Mouse (Mus musculus) embryonic facial prominence, embryonic 12.5 days (tissue): ENCODE measurements around the gene Inca1. TPM values are rescaled to one million over a fixed set of nuclear protein-coding genes. Genes with fewer than 3 reads are reported as not detected.

Experiments used
- microRNA-seq: library from miRNA; unstranded; fragments of <30 nt; microRNA quantifications from one replicate; pipeline ENCODE4, GENCODE M21; 2017
- polyA plus RNA-seq: library from polyadenylated mRNA; unstranded; fragments of >200 nt; fragmentation: Nextera tagmentation; extraction: Ambion mirVana; gene quantifications from 2 replicates; pipeline ENCODE4 v1.2.1, GENCODE M21; 2016

Inca1 gene
- polyA plus RNA-seq, 1 experiment from 2014 or later: 1.6 TPM

Small RNA genes within 50 kb of the gene (microRNA-seq; reads per million reads assigned to microRNA genes)
- gene Mir6925: not detected

Other genes starting within 250 kb of the Inca1 start
- 41.4 and 44.5 TPM in 2 replicates for gene Med11, start 248.2 kb downstream of the Inca1 start, polyA plus RNA-seq
- 0.27 and 0.46 TPM in 2 replicates for gene Zmynd15, start 240.7 kb downstream of the Inca1 start, polyA plus RNA-seq
- 1.4 and 2.2 TPM in 2 replicates for gene Cxcl16, start 240.2 kb downstream of the Inca1 start, polyA plus RNA-seq
- gene Tm4sf5, start 194.9 kb downstream of the Inca1 start, polyA plus RNA-seq: 0.32 TPM in 1 of 2 replicates, not detected in the other
- 0.26 and 0.48 TPM in 2 replicates for gene Vmo1, start 185.5 kb downstream of the Inca1 start, polyA plus RNA-seq
- 0.50 and 0.77 TPM in 2 replicates for gene Gltpd2, start 181.0 kb downstream of the Inca1 start, polyA plus RNA-seq
- 784 and 848 TPM in 2 replicates for gene Psmb6, start 174.8 kb downstream of the Inca1 start, polyA plus RNA-seq
- gene Gm40193, start 167.2 kb downstream of the Inca1 start, polyA plus RNA-seq: not detected in 2 replicates
- gene Pld2, start 160.1 kb downstream of the Inca1 start, polyA plus RNA-seq: 4.4 and 6.7 TPM in 2 replicates
- gene Mink1, start 137.3 kb downstream of the Inca1 start, polyA plus RNA-seq: 16.7 and 17.5 TPM in 2 replicates
- not detected in 2 replicates for gene 4930544D05Rik, start 84.3 kb downstream of the Inca1 start, polyA plus RNA-seq
- not detected in 2 replicates for gene Chrne, start 80.9 kb downstream of the Inca1 start, polyA plus RNA-seq
- gene Gp1ba, start 61.0 kb downstream of the Inca1 start, polyA plus RNA-seq: 0.15 and 0.27 TPM in 2 replicates
- gene Rnf167, start 52.9 kb downstream of the Inca1 start, polyA plus RNA-seq: 96.5 and 104 TPM in 2 replicates
- 159 and 160 TPM in 2 replicates for gene Slc25a11, start 52.7 kb downstream of the Inca1 start, polyA plus RNA-seq
- 1,467 and 1,498 TPM in 2 replicates for gene Pfn1, start 45.5 kb downstream of the Inca1 start, polyA plus RNA-seq
- 20.1 and 27.9 TPM in 2 replicates for gene Eno3, start 43.0 kb downstream of the Inca1 start, polyA plus RNA-seq
- 143 and 149 TPM in 2 replicates for gene Spag7, start 30.7 kb downstream of the Inca1 start, polyA plus RNA-seq
- gene Camta2, start 12.1 kb downstream of the Inca1 start, polyA plus RNA-seq: 12.0 and 12.3 TPM in 2 replicates
- 2.8 and 3.0 TPM in 2 replicates for gene Kif1c, start 393 bp upstream of the Inca1 start, polyA plus RNA-seq
- gene Zfp3, start 64.1 kb upstream of the Inca1 start, polyA plus RNA-seq: 6.8 and 7.5 TPM in 2 replicates
- gene Scimp, start 112.4 kb upstream of the Inca1 start, polyA plus RNA-seq: not detected in 2 replicates
- 43.9 and 45.9 TPM in 2 replicates for gene Rabep1, start 144.6 kb upstream of the Inca1 start, polyA plus RNA-seq